Mouse (Mus musculus): ENCODE data around the gene Col11a1. TPM values are rescaled to one million over a fixed set of nuclear protein-coding genes. Genes with fewer than 3 reads are reported as not detected.

The Col11a1 gene
- polyA plus RNA-seq (2015; fragmentation: Nextera tagmentation; extraction: Ambion mirVana) = 7.8 and 11.4 TPM in 2 replicates

- Histone ChIP-seq H3K4me3 (ENCODE audit: low read length) (peak within 1 kb of the TSS; percentile 68), H3K27ac (ENCODE audit: low read length) (no peak within 1 kb of the TSS), H3K27me3 (ENCODE audit: control insufficient read depth, insufficient read depth, low read depth, low read length) (no peaks in the 10 kb centered on the region), H3K4me1 (replicated peaks; ENCODE audit: control insufficient read depth, insufficient read depth, low read length) (peaks cover 8% of the 10 kb centered on the region; the same call in 1 of the 2 replicates), H3K9me3 (ENCODE audit: control insufficient read depth, low read length) (no peaks in the 10 kb centered on the region), H3K9ac (ENCODE audit: low read length) (peak within 1 kb of the TSS; percentile 65), H3K4me2 (ENCODE audit: low read depth, low read length) (peak within 1 kb of the TSS; percentile 96), H3K36me3 (ENCODE audit: control insufficient read depth, insufficient read depth, low read length) (no peaks in the 10 kb centered on the region)
- peak; percentile 99 for ATAC-seq (ENCODE audit: low read depth)
- 0% methylated on average over 18 of the region's 19 CpGs for WGBS
Measured at GRCm38 (mm10) chr3:114029971-114030635, at the start of gene Col11a1. Gene Col11a1 (plus strand): TSS chr3:114030540.

GRCm38 (mm10) chr3:113990936-113991335 lies 39.4 kb upstream of the Col11a1 start:
- Histone ChIP-seq H3K9ac (ENCODE audit: low read length) (no peak overlapping the region), H3K4me2 (ENCODE audit: low read depth, low read length) (no peak overlapping the region), H3K27me3 (ENCODE audit: control insufficient read depth, insufficient read depth, low read depth, low read length) (no peaks in the 10 kb centered on the region), H3K9me3 (ENCODE audit: control insufficient read depth, low read length) (no peaks in the 10 kb centered on the region), H3K27ac (ENCODE audit: low read length) (no peak overlapping the region), H3K36me3 (ENCODE audit: control insufficient read depth, insufficient read depth, low read length) (no peaks in the 10 kb centered on the region), H3K4me1 (replicated peaks; ENCODE audit: control insufficient read depth, insufficient read depth, low read length) (no peaks in the 10 kb centered on the region), H3K4me3 (ENCODE audit: low read length) (no peak overlapping the region)
- no peak for ATAC-seq (ENCODE audit: low read depth)
- 67% methylated on average over 6 of the region's 6 CpGs for WGBS

- Histone ChIP-seq H3K27ac (ENCODE audit: low read length) (no peak overlapping the region), H3K27me3 (ENCODE audit: control insufficient read depth, insufficient read depth, low read depth, low read length) (no peaks in the 10 kb centered on the region), H3K4me3 (ENCODE audit: low read length) (peak overlapping the region; percentile 68), H3K36me3 (ENCODE audit: control insufficient read depth, insufficient read depth, low read length) (no peaks in the 10 kb centered on the region), H3K4me1 (replicated peaks; ENCODE audit: control insufficient read depth, insufficient read depth, low read length) (peaks cover 8% of the 10 kb centered on the region; the same call in 1 of the 2 replicates), H3K4me2 (ENCODE audit: low read depth, low read length) (peak overlapping the region; percentile 96), H3K9ac (ENCODE audit: low read length) (peak overlapping the region; percentile 65), H3K9me3 (ENCODE audit: control insufficient read depth, low read length) (no peaks in the 10 kb centered on the region)
- WGBS = 0% methylated on average over 9 of the region's 9 CpGs
- ATAC-seq (ENCODE audit: low read depth) = no peak
Measured at GRCm38 (mm10) chr3:114030886-114031285, 546 bp downstream of the Col11a1 start.

- Histone ChIP-seq H3K9me3 (ENCODE audit: control insufficient read depth, low read length) (no peaks in the 10 kb centered on the region), H3K36me3 (ENCODE audit: control insufficient read depth, insufficient read depth, low read length) (no peaks in the 10 kb centered on the region)
- WGBS = under 1% methylated on average over 21 of the region's 21 CpGs
Measured at GRCm38 (mm10) chr3:114031351-114032213, 1.2 kb downstream of the Col11a1 start.

GRCm38 (mm10) chr3:114032333-114032732 lies 2.0 kb downstream of the Col11a1 start:
- H3K9me3 ChIP-seq (ENCODE audit: control insufficient read depth, low read length) = no peaks in the 10 kb centered on the region
- no peaks in the 10 kb centered on the region for H3K36me3 ChIP-seq (ENCODE audit: control insufficient read depth, insufficient read depth, low read length)
- no peak overlapping the region for H3K9ac ChIP-seq (ENCODE audit: low read length)
- no peak overlapping the region for H3K27ac ChIP-seq (ENCODE audit: low read length)
- peaks cover 8% of the 10 kb centered on the region; the same call in 1 of the 2 replicates for H3K4me1 ChIP-seq (replicated peaks; ENCODE audit: control insufficient read depth, insufficient read depth, low read length)
- WGBS = 3% methylated on average over 4 of the region's 4 CpGs
- no peaks in the 10 kb centered on the region for H3K27me3 ChIP-seq (ENCODE audit: control insufficient read depth, insufficient read depth, low read depth, low read length)
- no peak for ATAC-seq (ENCODE audit: low read depth)
- H3K4me2 ChIP-seq (ENCODE audit: low read depth, low read length) = peak overlapping the region; percentile 96
- peak overlapping the region; percentile 68 for H3K4me3 ChIP-seq (ENCODE audit: low read length)

More at GRCm38 (mm10) chr3:114031351-114032213, 1.2 kb downstream of the Col11a1 start:
- Histone ChIP-seq H3K27ac (ENCODE audit: low read length) (no peak overlapping the region), H3K4me2 (ENCODE audit: low read depth, low read length) (peak overlapping the region; percentile 96), H3K4me3 (ENCODE audit: low read length) (peak overlapping the region; percentile 68), H3K27me3 (ENCODE audit: control insufficient read depth, insufficient read depth, low read depth, low read length) (no peaks in the 10 kb centered on the region), H3K9ac (ENCODE audit: low read length) (peak overlapping the region; percentile 65), H3K4me1 (replicated peaks; ENCODE audit: control insufficient read depth, insufficient read depth, low read length) (peaks cover 8% of the 10 kb centered on the region; the same call in 1 of the 2 replicates)
- peak; percentile 69 for ATAC-seq (ENCODE audit: low read depth)

- Histone ChIP-seq H3K4me1 (replicated peaks; ENCODE audit: control insufficient read depth, insufficient read depth, low read length) (no peaks in the 10 kb centered on the region), H3K9ac (ENCODE audit: low read length) (no peak overlapping the region), H3K4me3 (ENCODE audit: low read length) (no peak overlapping the region), H3K27me3 (ENCODE audit: control insufficient read depth, insufficient read depth, low read depth, low read length) (no peaks in the 10 kb centered on the region), H3K4me2 (ENCODE audit: low read depth, low read length) (no peak overlapping the region), H3K27ac (ENCODE audit: low read length) (no peak overlapping the region), H3K36me3 (ENCODE audit: control insufficient read depth, insufficient read depth, low read length) (no peaks in the 10 kb centered on the region), H3K9me3 (ENCODE audit: control insufficient read depth, low read length) (no peaks in the 10 kb centered on the region)
- ATAC-seq (ENCODE audit: low read depth) = no peak
Measured at GRCm38 (mm10) chr3:114052406-114052805, 22.1 kb downstream of the Col11a1 start.

GRCm38 (mm10) chr3:114053501-114053900 lies 23.2 kb downstream of the Col11a1 start:
- H3K9me3 ChIP-seq (ENCODE audit: control insufficient read depth, low read length) = no peaks in the 10 kb centered on the region
- ATAC-seq (ENCODE audit: low read depth) = no peak
- 66% methylated on average over 3 of the region's 3 CpGs for WGBS

GRCm38 (mm10) chr3:114065123-114065522 lies 34.8 kb downstream of the Col11a1 start:
- no peak overlapping the region for H3K4me3 ChIP-seq (ENCODE audit: low read length)
- H3K4me2 ChIP-seq (ENCODE audit: low read depth, low read length) = no peak overlapping the region
- 61% methylated on average over 4 of the region's 4 CpGs for WGBS
- H3K9ac ChIP-seq (ENCODE audit: low read length) = no peak overlapping the region
- no peaks in the 10 kb centered on the region for H3K4me1 ChIP-seq (replicated peaks; ENCODE audit: control insufficient read depth, insufficient read depth, low read length)
- no peaks in the 10 kb centered on the region for H3K9me3 ChIP-seq (ENCODE audit: control insufficient read depth, low read length)
- no peaks in the 10 kb centered on the region for H3K27me3 ChIP-seq (ENCODE audit: control insufficient read depth, insufficient read depth, low read depth, low read length)
- no peak for ATAC-seq (ENCODE audit: low read depth)
- no peak overlapping the region for H3K27ac ChIP-seq (ENCODE audit: low read length)
- H3K36me3 ChIP-seq (ENCODE audit: control insufficient read depth, insufficient read depth, low read length) = no peaks in the 10 kb centered on the region

More at GRCm38 (mm10) chr3:114053501-114053900, 23.2 kb downstream of the Col11a1 start:
- H3K4me1 ChIP-seq (replicated peaks; ENCODE audit: control insufficient read depth, insufficient read depth, low read length) = no peaks in the 10 kb centered on the region
- H3K27ac ChIP-seq (ENCODE audit: low read length) = no peak overlapping the region
- no peaks in the 10 kb centered on the region for H3K27me3 ChIP-seq (ENCODE audit: control insufficient read depth, insufficient read depth, low read depth, low read length)
- H3K4me2 ChIP-seq (ENCODE audit: low read depth, low read length) = no peak overlapping the region
- H3K36me3 ChIP-seq (ENCODE audit: control insufficient read depth, insufficient read depth, low read length) = no peaks in the 10 kb centered on the region
- no peak overlapping the region for H3K4me3 ChIP-seq (ENCODE audit: low read length)
- H3K9ac ChIP-seq (ENCODE audit: low read length) = no peak overlapping the region

GRCm38 (mm10) chr3:114065587-114065986 lies 35.2 kb downstream of the Col11a1 start:
- ATAC-seq (ENCODE audit: low read depth) = no peak
- Histone ChIP-seq H3K9me3 (ENCODE audit: control insufficient read depth, low read length) (no peaks in the 10 kb centered on the region), H3K4me2 (ENCODE audit: low read depth, low read length) (no peak overlapping the region), H3K27ac (ENCODE audit: low read length) (no peak overlapping the region), H3K4me3 (ENCODE audit: low read length) (no peak overlapping the region), H3K27me3 (ENCODE audit: control insufficient read depth, insufficient read depth, low read depth, low read length) (no peaks in the 10 kb centered on the region), H3K36me3 (ENCODE audit: control insufficient read depth, insufficient read depth, low read length) (no peaks in the 10 kb centered on the region), H3K4me1 (replicated peaks; ENCODE audit: control insufficient read depth, insufficient read depth, low read length) (no peaks in the 10 kb centered on the region), H3K9ac (ENCODE audit: low read length) (no peak overlapping the region)
- 41% methylated on average over 4 of the region's 4 CpGs for whole genome bisulfite sequencing
